Mouse (Mus musculus) cerebellum, postnatal 14 days (tissue): ENCODE measurements around the gene Myo18a.

Experiments used
- DNase-seq, 2 experiments: peaks; one replicate each; pipeline ENCODE4 v3.0.0; 2021; ENCODE audit warnings: mixed read lengths in 2 of 2

Gene Myo18a

GRCm38 (mm10) chr11:77901775-77902355 is 138.8 kb downstream of the Myo18a start:
- peak; percentile 43 to 49 for DNase-seq

- peak; percentile 54 to 55 for DNase-seq
Observed at GRCm38 (mm10) chr11:77903761-77904160, 140.7 kb downstream of the Myo18a start.

GRCm38 (mm10) chr11:77904707-77905106 is 141.7 kb downstream of the Myo18a start:
- no peak for DNase-seq

GRCm38 (mm10) chr11:77906097-77906687 is 143.1 kb downstream of the Myo18a start:
- DNase-seq: peak; percentile 93 to 94

GRCm38 (mm10) chr11:77906747-77907174 is 143.7 kb downstream of the Myo18a start:
- DNase-seq: peak; percentile 85 to 88

- DNase-seq: no peak
Observed at GRCm38 (mm10) chr11:77908468-77908867, 145.4 kb downstream of the Myo18a start.

- DNase-seq: no peak
Observed at GRCm38 (mm10) chr11:77909376-77909775, 146.3 kb downstream of the Myo18a start.

- DNase-seq: no peak
Observed at GRCm38 (mm10) chr11:77909776-77910175, 146.7 kb downstream of the Myo18a start.

GRCm38 (mm10) chr11:77913505-77913904 is 150.5 kb downstream of the Myo18a start:
- no peak for DNase-seq

- no peak for DNase-seq
Observed at GRCm38 (mm10) chr11:77914598-77915260, 151.7 kb downstream of the Myo18a start.
